Mouse (Mus musculus) heart, embryonic 14.5 days (tissue): ENCODE data around the gene Plac8. TPM values are rescaled to one million over a fixed set of nuclear protein-coding genes. Genes with fewer than 3 reads are reported as not detected.

Source experiments
- ATAC-seq: fragments of 200-750 bp; cut with Nextera tagmentation; 2 replicates; pipeline ENCODE4 v1.8.0; 2017; ENCODE audit warnings: low read depth, moderate TSS enrichment; ENCODE audit not compliant: insufficient number of reproducible peaks, insufficient read depth, low FRiP score
- H3K27ac ChIP-seq, 2 experiments: fragments of 200-500 bp in 1 of 2; fragments of 300-500 bp in 1 of 2; sonication (generic) in 1 of 2; replicated peaks in 1 of 2; 2 replicates each; pipeline ENCODE4 v1.5.1; 2012 to 2014; ENCODE audit warnings: low read depth in 2 of 2, low read length in 2 of 2, control low read depth in 1 of 2, mild to moderate bottlenecking in 1 of 2, mixed read lengths in 1 of 2; ENCODE audit not compliant: control insufficient read depth in 1 of 2, insufficient read depth in 1 of 2
- H3K27me3 ChIP-seq: fragments of 300-500 bp; sonication (generic); 2 replicates; pipeline ENCODE4 v1.6.1; 2014; ENCODE audit warnings: mild to moderate bottlenecking, low read length, control low read depth; ENCODE audit not compliant: control insufficient read depth, insufficient read depth
- H3K36me3 ChIP-seq: fragments of 300-500 bp; sonication (generic); 2 replicates; pipeline ENCODE4 v1.6.1; 2014; ENCODE audit warnings: mild to moderate bottlenecking, control low read depth, low read length, mixed read lengths; ENCODE audit not compliant: control insufficient read depth, insufficient read depth
- H3K4me1 ChIP-seq, 2 experiments: fragments of 200-500 bp in 1 of 2; fragments of 300-500 bp in 1 of 2; sonication (generic) in 1 of 2; 2 replicates each; pipeline ENCODE4 v1.6.1; 2012 to 2014; ENCODE audit warnings: low read length in 2 of 2, control low read depth in 1 of 2, mixed read lengths in 1 of 2; ENCODE audit not compliant: control insufficient read depth in 2 of 2, insufficient read depth in 2 of 2
- H3K4me2 ChIP-seq: fragments of 300-500 bp; sonication (generic); 2 replicates; pipeline ENCODE4 v1.6.1; 2014; ENCODE audit warnings: mild to moderate bottlenecking, low read length
- H3K4me3 ChIP-seq, 2 experiments: fragments of 200-500 bp in 1 of 2; fragments of 300-500 bp in 1 of 2; sonication (generic) in 1 of 2; 2 replicates each; pipeline ENCODE4 v1.5.1; 2012 to 2014; ENCODE audit warnings: low read length in 2 of 2, mild to moderate bottlenecking in 2 of 2, control low read depth in 1 of 2, low read depth in 1 of 2, moderate library complexity in 1 of 2; ENCODE audit not compliant: control insufficient read depth in 1 of 2, insufficient read depth in 1 of 2
- H3K9ac ChIP-seq: fragments of 300-500 bp; sonication (generic); 2 replicates; pipeline ENCODE4 v1.6.1; 2014; ENCODE audit warnings: mild to moderate bottlenecking, low read length
- H3K9me3 ChIP-seq: fragments of 300-500 bp; sonication (generic); 2 replicates; pipeline ENCODE4 v1.6.1; 2016; ENCODE audit warnings: low read length, control low read depth; ENCODE audit not compliant: control insufficient read depth
- WGBS: fragments of 180-500 bp; shearing (Covaris S2); extraction: QIAGEN DNeasy Blood & Tissue Kit; methylation state at CpG from one replicate; pipeline ENCODE4 v1.1.7; 2014; 5-methylcytosine and 5-hydroxymethylcytosine counted together
- polyA plus RNA-seq: library from polyadenylated mRNA; unstranded; fragments of >200 nt; fragmentation: Nextera tagmentation; extraction: Ambion mirVana; gene quantifications from 2 replicates; pipeline ENCODE4 v1.2.1, GENCODE M21; 2014

The Plac8 gene
- polyA plus RNA-seq, 1 experiment from 2014 or later, result 4.1 TPM

GRCm38 (mm10) chr5:100568177-100568576 lies 3.9 kb downstream of the Plac8 start:
- H3K27ac ChIP-seq, result no peak overlapping the region
- 72% methylated on average over 8 of the region's 8 CpGs for WGBS

GRCm38 (mm10) chr5:100567258-100568032 lies 4.6 kb downstream of the Plac8 start:
- Histone ChIP-seq H3K9me3 (no peaks in the 10 kb centered on the region), H3K27ac (no peak overlapping the region), H3K36me3 (no peaks in the 10 kb centered on the region), H3K27me3 (no peaks in the 10 kb centered on the region), H3K4me3 (no peak overlapping the region), H3K9ac (no peak overlapping the region), H3K4me1 (peaks cover 5 to 8% of the 10 kb centered on the region in 2 experiments; a peak in 2 of 4 replicates), H3K4me2 (no peak overlapping the region)
- no peak for ATAC-seq
- 77% methylated on average over 13 of the region's 13 CpGs for WGBS

More at GRCm38 (mm10) chr5:100568177-100568576, 3.9 kb downstream of the Plac8 start:
- Histone ChIP-seq H3K4me2 (no peak overlapping the region), H3K36me3 (no peaks in the 10 kb centered on the region), H3K27me3 (no peaks in the 10 kb centered on the region), H3K9me3 (no peaks in the 10 kb centered on the region), H3K4me1 (peaks cover 5 to 8% of the 10 kb centered on the region in 2 experiments; a peak in 2 of 4 replicates), H3K4me3 (no peak overlapping the region), H3K9ac (no peak overlapping the region)
- ATAC-seq, result no peak

- no peak overlapping the region for H3K4me2 ChIP-seq
- peaks cover 5 to 8% of the 10 kb centered on the region in 2 experiments; a peak in 2 of 4 replicates for H3K4me1 ChIP-seq
These were observed 5.2 kb downstream of the Plac8 start for GRCm38 (mm10) chr5:100566798-100567197.

GRCm38 (mm10) chr5:100562702-100563101 lies 9.3 kb downstream of the Plac8 start:
- H3K27ac ChIP-seq, result no peak overlapping the region
- 83% methylated on average over 9 of the region's 9 CpGs for WGBS
- no peaks in the 10 kb centered on the region for H3K36me3 ChIP-seq
- no peaks in the 10 kb centered on the region for H3K9me3 ChIP-seq
- no peaks in the 10 kb centered on the region for H3K27me3 ChIP-seq
- no peak overlapping the region for H3K4me3 ChIP-seq
- H3K9ac ChIP-seq, result no peak overlapping the region
- no peak overlapping the region for H3K4me2 ChIP-seq
- ATAC-seq, result no peak
- H3K4me1 ChIP-seq, result no peaks in the 10 kb centered on the region

More at GRCm38 (mm10) chr5:100566798-100567197, 5.2 kb downstream of the Plac8 start:
- H3K9ac ChIP-seq, result no peak overlapping the region
- H3K4me3 ChIP-seq, result no peak overlapping the region
- 68% methylated on average over 2 of the region's 2 CpGs for WGBS
- no peaks in the 10 kb centered on the region for H3K36me3 ChIP-seq
- H3K27ac ChIP-seq, result no peak overlapping the region
- no peak for ATAC-seq
- H3K27me3 ChIP-seq, result no peaks in the 10 kb centered on the region
- no peaks in the 10 kb centered on the region for H3K9me3 ChIP-seq

GRCm38 (mm10) chr5:100559357-100559756 lies 12.7 kb downstream of the Plac8 start:
- no peak overlapping the region for H3K9ac ChIP-seq
- no peak overlapping the region for H3K4me3 ChIP-seq
- H3K9me3 ChIP-seq, result no peaks in the 10 kb centered on the region
- WGBS, result 92% methylated on average over 7 of the region's 7 CpGs
- no peaks in the 10 kb centered on the region; a peak in 1 of 4 replicates for H3K4me1 ChIP-seq
- H3K4me2 ChIP-seq, result no peak overlapping the region
- no peaks in the 10 kb centered on the region for H3K27me3 ChIP-seq
- ATAC-seq, result no peak
- H3K27ac ChIP-seq, result no peak overlapping the region
- no peaks in the 10 kb centered on the region for H3K36me3 ChIP-seq

GRCm38 (mm10) chr5:100558783-100559182 lies 13.3 kb downstream of the Plac8 start:
- H3K27me3 ChIP-seq, result no peaks in the 10 kb centered on the region
- H3K9ac ChIP-seq, result no peak overlapping the region
- no peaks in the 10 kb centered on the region for H3K9me3 ChIP-seq
- WGBS, result 83% methylated on average over 3 of the region's 3 CpGs
- H3K4me3 ChIP-seq, result no peak overlapping the region
- no peaks in the 10 kb centered on the region; a peak in 1 of 4 replicates for H3K4me1 ChIP-seq
- no peak overlapping the region for H3K4me2 ChIP-seq
- no peak overlapping the region for H3K27ac ChIP-seq
- H3K36me3 ChIP-seq, result no peaks in the 10 kb centered on the region
- ATAC-seq, result no peak

- no peak for ATAC-seq
- H3K4me2 ChIP-seq, result no peak overlapping the region
- no peak overlapping the region for H3K27ac ChIP-seq
- H3K27me3 ChIP-seq, result no peaks in the 10 kb centered on the region
- no peak overlapping the region for H3K9ac ChIP-seq
- no peaks in the 10 kb centered on the region for H3K9me3 ChIP-seq
- H3K4me3 ChIP-seq, result no peak overlapping the region
- peaks cover 0 to 3% of the 10 kb centered on the region in 2 experiments; a peak in 1 of 4 replicates for H3K4me1 ChIP-seq
- whole genome bisulfite sequencing, result 64% methylated on average over 9 of the region's 9 CpGs
- H3K36me3 ChIP-seq, result no peaks in the 10 kb centered on the region
These were observed 14.5 kb downstream of the Plac8 start for GRCm38 (mm10) chr5:100557537-100557936.
